Mouse (Mus musculus) testis, adult 2 months (tissue): ENCODE data around the gene Specc1.

ENCODE experiments used
- CTCF ChIP-seq: fragments of 200-500 bp; IDR thresholded peaks from 2 replicates; pipeline ENCODE4 v1.5.1; 2012; ENCODE audit warnings: low read depth, mild to moderate bottlenecking, inconsistent platforms, low read length, moderate library complexity; ENCODE audit not compliant: control insufficient read depth, insufficient read depth, insufficient replicate concordance
- POLR2A ChIP-seq: fragments of 200-500 bp; IDR thresholded peaks from 2 replicates; pipeline ENCODE4 v1.6.1; 2012; ENCODE audit warnings: low read depth, mild to moderate bottlenecking, inconsistent platforms, low read length, moderate library complexity; ENCODE audit not compliant: control insufficient read depth

DNA sequence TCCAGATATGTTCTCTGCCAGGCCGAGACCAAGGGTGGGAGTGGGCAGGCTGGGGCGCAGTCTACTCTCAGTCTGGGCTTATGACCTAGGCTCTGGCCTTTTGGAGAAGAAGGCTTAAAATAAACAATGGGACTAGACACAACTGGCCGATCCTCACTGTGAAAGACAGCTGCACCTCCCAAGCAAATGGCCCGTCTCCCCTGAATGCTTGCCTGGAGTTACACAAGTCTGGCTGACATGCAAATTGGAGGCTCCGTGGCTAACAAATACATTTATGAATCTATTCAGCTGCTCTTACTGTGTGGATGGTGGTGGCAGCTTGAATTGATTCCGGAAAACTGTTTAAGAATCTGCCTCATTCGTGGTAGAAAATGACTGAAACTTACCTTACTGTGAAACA is 309.1 kb downstream of the Specc1 start:
- TF ChIP-seq CTCF, result no peak
- no peak for TF ChIP-seq POLR2A
